Mouse (Mus musculus) cortical plate, adult 2 months (tissue): ENCODE measurements around the gene Smpdl3b. TPM values are rescaled to one million over a fixed set of nuclear protein-coding genes. Genes with fewer than 3 reads are reported as not detected.
"Not testable (repeated sequence)": the region's sequence is repeated elsewhere in the genome, so short reads cannot be mapped to it uniquely, and the experiment has no call there.

Experiments used
- H3K27ac ChIP-seq: fragments of 200-500 bp; 2 replicates; pipeline ENCODE4 v1.5.1; 2012; ENCODE audit warnings: low read length, control low read depth, inconsistent platforms; ENCODE audit not compliant: insufficient read depth
- H3K4me1 ChIP-seq: fragments of 200-500 bp; 2 replicates; pipeline ENCODE4 v1.6.1; 2011; ENCODE audit warnings: low read length; ENCODE audit not compliant: control insufficient read depth, insufficient read depth
- H3K4me3 ChIP-seq: fragments of 200-500 bp; 2 replicates; pipeline ENCODE4 v1.5.1; 2011; ENCODE audit warnings: mild to moderate bottlenecking, low read length, control low read depth; ENCODE audit not compliant: insufficient read depth
- CTCF ChIP-seq: fragments of 200-500 bp; IDR thresholded peaks from 2 replicates; pipeline ENCODE4 v1.5.1; 2011; ENCODE audit warnings: mild to moderate bottlenecking, control low read depth, low read length; ENCODE audit not compliant: insufficient read depth; ENCODE audit errors: extremely low read depth
- POLR2A ChIP-seq: fragments of 200-500 bp; IDR thresholded peaks from 2 replicates; pipeline ENCODE4 v1.6.1; 2011; ENCODE audit warnings: mild to moderate bottlenecking, low read length, control low read depth; ENCODE audit not compliant: insufficient read depth; ENCODE audit errors: extremely low read depth
- polyA plus RNA-seq: library from polyadenylated mRNA; depleted of rRNA; stranded (reverse); fragments of >200 nt; gene quantifications from 2 replicates; pipeline ENCODE4 v1.2.3, GENCODE M21; 2012

Gene Smpdl3b
- polyA plus RNA-seq, 1 experiment, result 3.0 TPM

- H3K4me1 ChIP-seq, result no peaks in the 10 kb centered on the region
- TF ChIP-seq CTCF, result no peak
- TF ChIP-seq POLR2A, result no peak
- H3K27ac ChIP-seq, result no peak overlapping the region
- no peak overlapping the region for H3K4me3 ChIP-seq
Observed at GRCm38 (mm10) chr4:132798028-132798427, 41.0 kb upstream of the Smpdl3b start.

- Histone ChIP-seq H3K27ac (no peak overlapping the region), H3K4me1 (no peaks in the 10 kb centered on the region), H3K4me3 (no peak overlapping the region)
- TF ChIP-seq POLR2A (no peak), CTCF (no peak)
Observed at GRCm38 (mm10) chr4:132797461-132797860, 40.4 kb upstream of the Smpdl3b start.

GRCm38 (mm10) chr4:132796196-132796886 is 39.3 kb upstream of the Smpdl3b start, which contains the start of gene Themis2:
TSS of gene Themis2 (minus strand) at chr4:132796387.
- H3K27ac ChIP-seq, result no peak within 1 kb of the TSS
- no peaks in the 10 kb centered on the region for H3K4me1 ChIP-seq
- no peak for TF ChIP-seq CTCF
- TF ChIP-seq POLR2A, result no peak
- H3K4me3 ChIP-seq, result peak within 1 kb of the TSS; percentile 28; the same call in 1 of the 2 replicates

- H3K4me3 ChIP-seq, result no peak overlapping the region
- H3K4me1 ChIP-seq, result no peaks in the 10 kb centered on the region
- TF ChIP-seq CTCF (no peak), POLR2A (no peak)
- no peak overlapping the region for H3K27ac ChIP-seq
Observed at GRCm38 (mm10) chr4:132795171-132795570, 38.1 kb upstream of the Smpdl3b start.

GRCm38 (mm10) chr4:132794760-132795159 is 37.7 kb upstream of the Smpdl3b start:
- no peaks in the 10 kb centered on the region for H3K4me1 ChIP-seq
- H3K27ac ChIP-seq, result no peak overlapping the region
- H3K4me3 ChIP-seq, result no peak overlapping the region
- TF ChIP-seq POLR2A (no peak), CTCF (no peak)

- TF ChIP-seq POLR2A, result no peak
- no peaks in the 10 kb centered on the region for H3K4me1 ChIP-seq
- H3K4me3 ChIP-seq, result no peak overlapping the region
Observed at GRCm38 (mm10) chr4:132794028-132794427, 37.0 kb upstream of the Smpdl3b start.

GRCm38 (mm10) chr4:132793322-132794004 is 36.4 kb upstream of the Smpdl3b start:
- not testable (repeated sequence) for H3K4me1 ChIP-seq

More at GRCm38 (mm10) chr4:132794028-132794427, 37.0 kb upstream of the Smpdl3b start:
- H3K27ac ChIP-seq, result no peak overlapping the region

GRCm38 (mm10) chr4:132789731-132790130 is 32.7 kb upstream of the Smpdl3b start:
- Histone ChIP-seq H3K27ac (no peak overlapping the region), H3K4me1 (no peaks in the 10 kb centered on the region), H3K4me3 (no peak overlapping the region)
- TF ChIP-seq POLR2A, result no peak
- no peak for TF ChIP-seq CTCF

More at GRCm38 (mm10) chr4:132793322-132794004, 36.4 kb upstream of the Smpdl3b start:
- not testable (repeated sequence) for H3K27ac ChIP-seq, H3K4me3 ChIP-seq

GRCm38 (mm10) chr4:132785228-132785627 is 28.2 kb upstream of the Smpdl3b start:
- Histone ChIP-seq H3K4me1 (no peaks in the 10 kb centered on the region), H3K4me3 (no peak overlapping the region), H3K27ac (no peak overlapping the region)
- TF ChIP-seq CTCF (no peak), POLR2A (no peak)

GRCm38 (mm10) chr4:132783732-132784131 is 26.7 kb upstream of the Smpdl3b start:
- no peaks in the 10 kb centered on the region for H3K4me1 ChIP-seq
- H3K4me3 ChIP-seq, result no peak overlapping the region
- TF ChIP-seq CTCF, result no peak
- TF ChIP-seq POLR2A, result no peak
- H3K27ac ChIP-seq, result no peak overlapping the region
